Mouse (Mus musculus) limb, embryonic 14.5 days (tissue): ENCODE results near the gene Csad. TPM values are rescaled to one million over a fixed set of nuclear protein-coding genes. Genes with fewer than 3 reads are reported as not detected.

Experiments
- ATAC-seq: fragments of 200-750 bp; cut with Nextera tagmentation; 2 replicates; pipeline ENCODE4 v1.8.0; 2017; ENCODE audit warnings: low read depth, moderate number of reproducible peaks, moderate TSS enrichment; ENCODE audit not compliant: low FRiP score
- DNase-seq: peaks from one replicate; pipeline ENCODE4 v3.0.0-alpha.2; 2015; ENCODE audit warnings: low spot score
- H3K27ac ChIP-seq: fragments of 300-500 bp; sonication (generic); replicated peaks from 2 replicates; pipeline ENCODE4 v1.5.1; 2014; ENCODE audit warnings: low read depth, mild to moderate bottlenecking, low read length, moderate library complexity, mixed read lengths
- H3K27me3 ChIP-seq: fragments of 300-500 bp; sonication (generic); 2 replicates; pipeline ENCODE4 v1.6.1; 2014; ENCODE audit warnings: low read length, mixed read lengths; ENCODE audit not compliant: control insufficient read depth, insufficient read depth
- H3K36me3 ChIP-seq: fragments of 300-500 bp; sonication (generic); 2 replicates; pipeline ENCODE4 v1.6.1; 2014; ENCODE audit warnings: mild to moderate bottlenecking, low read length, moderate library complexity, mixed read lengths; ENCODE audit not compliant: control insufficient read depth, insufficient read depth
- H3K4me1 ChIP-seq: fragments of 300-500 bp; sonication (generic); 2 replicates; pipeline ENCODE4 v1.6.1; 2014; ENCODE audit warnings: antibody characterized with exemption, low read length, mixed read lengths; ENCODE audit not compliant: control insufficient read depth, insufficient read depth
- H3K4me2 ChIP-seq: fragments of 300-500 bp; sonication (generic); replicated peaks from 2 replicates; pipeline ENCODE4 v1.6.1; 2014; ENCODE audit warnings: low read depth, mild to moderate bottlenecking, low read length, moderate library complexity; ENCODE audit not compliant: severe bottlenecking
- H3K4me3 ChIP-seq: fragments of 300-500 bp; sonication (generic); replicated peaks from 2 replicates; pipeline ENCODE4 v1.5.1; 2014; ENCODE audit warnings: low read length
- H3K9ac ChIP-seq: fragments of 300-500 bp; sonication (generic); 2 replicates; pipeline ENCODE4 v1.6.1; 2014; ENCODE audit warnings: mild to moderate bottlenecking, low read depth, low read length, moderate library complexity; ENCODE audit not compliant: severe bottlenecking
- H3K9me3 ChIP-seq: fragments of 300-500 bp; sonication (generic); 2 replicates; pipeline ENCODE4 v1.6.1; 2016; ENCODE audit warnings: low read length; ENCODE audit not compliant: control insufficient read depth
- POLR2A ChIP-seq: fragments of 200-500 bp; IDR thresholded peaks from 2 replicates; pipeline ENCODE4 v1.8.0; 2012; ENCODE audit warnings: inconsistent platforms, mild to moderate bottlenecking, moderate library complexity, borderline replicate concordance; ENCODE audit not compliant: insufficient read depth, insufficient read length; ENCODE audit errors: extremely low read depth
- WGBS: fragments of 180-500 bp; shearing (Covaris S2); extraction: QIAGEN DNeasy Blood & Tissue Kit; methylation state at CpG from one replicate; pipeline ENCODE4 v1.1.7; 2014; 5-methylcytosine and 5-hydroxymethylcytosine counted together
- polyA plus RNA-seq, 2 experiments: library from polyadenylated mRNA; depleted of rRNA in 1 of 2; stranded (reverse) in 1 of 2; unstranded in 1 of 2; fragments of >200 nt; fragmentation: Nextera tagmentation in 1 of 2; extraction: Ambion mirVana in 1 of 2; gene quantifications; 2 replicates each; pipeline versions ENCODE4 v1.2.1 to v1.2.3; 2012 to 2014

Gene Csad
- polyA plus RNA-seq, 2 experiments, result 66.1 to 112 TPM

DNA sequence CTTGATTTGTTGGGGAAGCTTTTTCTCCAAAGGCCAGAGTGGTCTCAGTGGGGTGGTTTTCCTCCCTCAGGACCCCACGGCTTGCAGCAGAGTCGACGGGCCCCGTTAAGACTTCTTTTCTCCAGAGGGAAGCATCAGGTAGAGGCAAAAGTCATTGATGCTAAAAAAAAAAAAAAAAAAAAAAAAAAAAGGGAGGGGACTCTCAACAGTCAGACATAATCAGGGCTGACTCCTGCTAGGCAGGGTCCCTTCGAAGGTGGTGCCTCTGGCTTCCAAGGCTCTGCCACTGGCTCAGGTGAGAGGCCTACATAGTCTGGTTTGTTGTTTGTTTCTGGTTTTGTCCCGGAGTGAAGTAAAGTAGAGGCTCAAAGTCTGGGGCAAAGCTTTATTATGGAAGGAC lies 11.1 kb upstream of the Csad start:
- no peak overlapping the region for H3K4me2 ChIP-seq
- H3K4me3 ChIP-seq, result no peak overlapping the region
- peaks cover 55% of the 10 kb centered on the region for H3K36me3 ChIP-seq
- no peaks in the 10 kb centered on the region for H3K27me3 ChIP-seq
- 71% methylated on average over 6 of the region's 6 CpGs for WGBS
- TF ChIP-seq POLR2A, result no peak
- H3K4me1 ChIP-seq, result no peaks in the 10 kb centered on the region
- no peaks in the 10 kb centered on the region for H3K9me3 ChIP-seq
- ATAC-seq, result no peak
- DNase-seq, result no peak
- no peak overlapping the region for H3K9ac ChIP-seq
- no peak overlapping the region for H3K27ac ChIP-seq

- 40% methylated on average over 2 of the region's 2 CpGs for WGBS
- no peak for TF ChIP-seq POLR2A
- H3K36me3 ChIP-seq, result peaks cover 68% of the 10 kb centered on the region
These were observed 9.6 kb upstream of the Csad start for GRCm38 (mm10) chr15:102214132-102214531.

GRCm38 (mm10) chr15:102211895-102212294 lies 7.4 kb upstream of the Csad start:
- 88% methylated on average over 6 of the region's 6 CpGs for WGBS

More at GRCm38 (mm10) chr15:102214132-102214531, 9.6 kb upstream of the Csad start:
- Histone ChIP-seq H3K4me2 (no peak overlapping the region), H3K27me3 (no peaks in the 10 kb centered on the region), H3K9me3 (no peaks in the 10 kb centered on the region), H3K4me3 (no peak overlapping the region), H3K27ac (no peak overlapping the region), H3K4me1 (no peaks in the 10 kb centered on the region), H3K9ac (no peak overlapping the region)
- ATAC-seq (no peak), DNase-seq (no peak)

DNA sequence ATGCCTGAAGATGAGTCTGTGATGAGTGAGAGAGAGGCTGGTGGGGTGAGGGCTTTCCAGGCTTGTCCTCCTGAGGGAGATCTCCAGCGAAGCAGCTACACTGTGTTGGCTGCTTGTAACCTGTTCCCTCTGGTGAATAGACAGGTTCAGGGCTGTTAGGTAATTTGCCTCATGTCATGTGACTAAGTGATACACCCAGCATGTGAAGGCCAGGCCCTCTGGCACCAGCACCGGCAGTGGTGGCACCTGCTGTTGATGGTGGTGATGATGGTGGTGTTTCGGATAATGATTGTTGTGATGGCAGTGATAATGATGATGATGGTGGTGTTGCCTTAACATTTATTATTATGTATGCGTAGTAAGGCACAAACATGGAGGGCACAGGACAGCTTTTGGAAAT lies 6.3 kb upstream of the Csad start:
- WGBS, result 92% methylated on average over 4 of the region's 4 CpGs
- Histone ChIP-seq H3K4me2 (no peak overlapping the region), H3K4me3 (no peak overlapping the region), H3K27me3 (no peaks in the 10 kb centered on the region), H3K27ac (no peak overlapping the region), H3K9me3 (no peaks in the 10 kb centered on the region), H3K36me3 (peaks cover 84% of the 10 kb centered on the region), H3K9ac (no peak overlapping the region), H3K4me1 (peaks cover 6% of the 10 kb centered on the region)
- no peak for DNase-seq
- no peak for ATAC-seq
- TF ChIP-seq POLR2A, result no peak

More at GRCm38 (mm10) chr15:102211895-102212294, 7.4 kb upstream of the Csad start:
- Histone ChIP-seq H3K9me3 (no peaks in the 10 kb centered on the region), H3K27me3 (no peaks in the 10 kb centered on the region), H3K4me3 (no peak overlapping the region), H3K36me3 (peaks cover 88% of the 10 kb centered on the region), H3K4me2 (no peak overlapping the region), H3K9ac (no peak overlapping the region), H3K27ac (no peak overlapping the region), H3K4me1 (no peaks in the 10 kb centered on the region; the same call in 1 of the 2 replicates)
- no peak for DNase-seq
- no peak for TF ChIP-seq POLR2A
- no peak for ATAC-seq

GRCm38 (mm10) chr15:102209114-102209513 lies 4.6 kb upstream of the Csad start:
- ATAC-seq, result no peak
- Histone ChIP-seq H3K9me3 (no peaks in the 10 kb centered on the region), H3K4me1 (peaks cover 20% of the 10 kb centered on the region), H3K4me2 (no peak overlapping the region), H3K9ac (no peak overlapping the region), H3K27me3 (no peaks in the 10 kb centered on the region), H3K36me3 (peaks cover 83% of the 10 kb centered on the region), H3K27ac (no peak overlapping the region), H3K4me3 (no peak overlapping the region)
- TF ChIP-seq POLR2A, result no peak
- 88% methylated on average over 8 of the region's 8 CpGs for WGBS
- DNase-seq, result no peak

- H3K27ac ChIP-seq, result no peak overlapping the region
- H3K4me2 ChIP-seq, result no peak overlapping the region
- H3K4me3 ChIP-seq, result no peak overlapping the region
- peaks cover 20% of the 10 kb centered on the region for H3K4me1 ChIP-seq
- H3K27me3 ChIP-seq, result no peaks in the 10 kb centered on the region
- no peak for TF ChIP-seq POLR2A
- ATAC-seq (no peak), DNase-seq (no peak)
- WGBS, result 86% methylated on average over 9 of the region's 9 CpGs
- peaks cover 74% of the 10 kb centered on the region for H3K36me3 ChIP-seq
- no peaks in the 10 kb centered on the region for H3K9me3 ChIP-seq
- no peak overlapping the region for H3K9ac ChIP-seq
These were observed 3.6 kb upstream of the Csad start for GRCm38 (mm10) chr15:102208092-102208561.
